Mouse (Mus musculus) thymus, postnatal 14 days (tissue): ENCODE measurements around the gene Fam222a.

Source experiments
- DNase-seq: peaks from one replicate; pipeline ENCODE4 v3.0.0; 2021

The Fam222a gene

GRCm38 (mm10) chr5:114585682-114586081 is 17.9 kb downstream of the Fam222a start:
- no peak for DNase-seq

GRCm38 (mm10) chr5:114587908-114588307 is 20.1 kb downstream of the Fam222a start:
- peak; percentile 90 for DNase-seq

GRCm38 (mm10) chr5:114588416-114588815 is 20.6 kb downstream of the Fam222a start:
- DNase-seq: no peak

GRCm38 (mm10) chr5:114589026-114589425 is 21.2 kb downstream of the Fam222a start:
- DNase-seq: no peak

- DNase-seq: no peak
Observed at GRCm38 (mm10) chr5:114589454-114589853, 21.6 kb downstream of the Fam222a start.

GRCm38 (mm10) chr5:114590043-114590913 is 22.5 kb downstream of the Fam222a start:
- DNase-seq: no peak

GRCm38 (mm10) chr5:114591151-114591561 is 23.3 kb downstream of the Fam222a start:
- no peak for DNase-seq

GRCm38 (mm10) chr5:114592463-114593160 is 24.8 kb downstream of the Fam222a start:
- DNase-seq: no peak

- DNase-seq: peak; percentile 52
Observed at GRCm38 (mm10) chr5:114593161-114593821, 25.5 kb downstream of the Fam222a start.

GRCm38 (mm10) chr5:114593949-114594348 is 26.1 kb downstream of the Fam222a start:
- no peak for DNase-seq

- DNase-seq: peak; percentile 71
Observed at GRCm38 (mm10) chr5:114594741-114595241, 27.0 kb downstream of the Fam222a start.

- peak; percentile 82 for DNase-seq
Observed at GRCm38 (mm10) chr5:114596604-114597003, 28.8 kb downstream of the Fam222a start.

GRCm38 (mm10) chr5:114597222-114597621 is 29.4 kb downstream of the Fam222a start:
- peak; percentile 84 for DNase-seq

- DNase-seq: no peak
Observed at GRCm38 (mm10) chr5:114597652-114598051, 29.8 kb downstream of the Fam222a start.

GRCm38 (mm10) chr5:114602012-114602411 is 34.2 kb downstream of the Fam222a start:
- DNase-seq: no peak

- DNase-seq: peak; percentile 40
Observed at GRCm38 (mm10) chr5:114603975-114604374, 36.2 kb downstream of the Fam222a start.

- no peak for DNase-seq
Observed at GRCm38 (mm10) chr5:114604781-114605290, 37.0 kb downstream of the Fam222a start.

- no peak for DNase-seq
Observed at GRCm38 (mm10) chr5:114605981-114606380, 38.2 kb downstream of the Fam222a start.

- no peak for DNase-seq
Observed at GRCm38 (mm10) chr5:114607651-114608050, 39.8 kb downstream of the Fam222a start.

- peak; percentile 91 for DNase-seq
Observed at GRCm38 (mm10) chr5:114608516-114608915, 40.7 kb downstream of the Fam222a start.

- no peak for DNase-seq
Observed at GRCm38 (mm10) chr5:114611256-114611655, 43.4 kb downstream of the Fam222a start.

GRCm38 (mm10) chr5:114611968-114612608 is 44.3 kb downstream of the Fam222a start:
- DNase-seq: peak; percentile 72
